Mouse (Mus musculus): ENCODE results near the gene Cited4.

- no peak for TF ChIP-seq POLR2A (IDR thresholded peaks at IDR 0.05; ENCODE audit: borderline replicate concordance, extremely low read depth, insufficient read depth, insufficient read length, poor library complexity, severe bottlenecking)
- TF ChIP-seq CTCF (IDR thresholded peaks at IDR 0.05; ENCODE audit: borderline replicate concordance, extremely low read depth, insufficient read depth, insufficient read length) = no peak
Measured at GRCm38 (mm10) chr4:120689317-120689716, 22.9 kb downstream of the Cited4 start.
